Mouse (Mus musculus): ENCODE results near the gene Prl7b1. TPM values are rescaled to one million over a fixed set of nuclear protein-coding genes. Genes with fewer than 3 reads are reported as not detected.

The Prl7b1 gene
- polyA plus RNA-seq (2014; fragmentation: Nextera tagmentation; extraction: Ambion mirVana), result not detected in 2 replicates

DNA sequence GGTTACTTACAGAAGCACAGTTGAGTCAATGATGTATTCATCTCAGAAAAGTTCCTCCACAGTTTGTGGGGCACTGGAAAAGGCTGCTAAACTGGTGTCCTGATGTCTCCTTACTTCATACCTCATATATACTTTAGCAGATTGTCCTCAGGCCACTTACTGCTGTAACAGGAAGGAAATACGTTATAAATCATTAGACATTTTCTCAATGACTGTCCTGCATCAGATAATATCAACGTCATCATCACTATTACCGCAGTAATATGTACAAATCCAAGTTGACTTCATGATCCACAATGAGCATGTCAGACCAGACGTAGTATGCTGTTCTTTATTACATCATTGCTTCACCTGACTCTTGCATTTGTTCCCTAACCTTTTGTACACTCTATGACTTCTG lies at the start of gene Prl7b1:
Gene Prl7b1, minus strand, starts transcription at position 101 of the 400 bp plus-strand sequence.
- no peak within 1 kb of the TSS for H3K4me2 ChIP-seq (replicated peaks; ENCODE audit: low read depth, low read length)
- H3K4me1 ChIP-seq (ENCODE audit: control insufficient read depth, insufficient read depth, low read length), result no peaks in the 10 kb centered on the region
- H3K4me3 ChIP-seq (ENCODE audit: low read length), result no peak within 1 kb of the TSS
- H3K27me3 ChIP-seq (ENCODE audit: control insufficient read depth, insufficient read depth, low read length), result no peaks in the 10 kb centered on the region
- no peaks in the 10 kb centered on the region for H3K36me3 ChIP-seq (ENCODE audit: control insufficient read depth, insufficient read depth, low read length)
- ATAC-seq (ENCODE audit: low FRiP score, low TSS enrichment), result no peak
- no peak within 1 kb of the TSS for H3K9ac ChIP-seq (ENCODE audit: low read depth, low read length)
- H3K9me3 ChIP-seq (ENCODE audit: control insufficient read depth, low read length), result no peaks in the 10 kb centered on the region
- WGBS, result 73% methylated on average over 4 of the region's 4 CpGs
- H3K27ac ChIP-seq (ENCODE audit: low read depth, low read length), result no peak within 1 kb of the TSS

DNA sequence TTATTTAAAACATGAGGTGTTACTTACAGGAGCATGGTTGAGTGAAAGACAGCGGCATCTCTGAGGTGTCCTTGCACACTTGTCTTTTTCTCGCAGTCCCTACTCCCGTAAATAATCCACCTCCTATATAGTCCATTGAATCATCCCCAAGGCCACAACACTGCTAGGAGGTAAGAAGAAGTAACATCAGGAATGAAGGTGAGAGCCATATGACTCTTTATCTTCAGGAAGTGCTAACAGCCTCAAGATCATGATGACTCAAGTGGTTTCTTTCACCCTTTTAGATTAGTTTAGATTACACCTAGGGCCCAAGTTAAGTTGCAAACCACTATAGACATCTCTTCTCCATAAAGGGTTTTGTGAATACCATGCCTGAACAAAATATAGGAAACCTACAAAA lies 32.0 kb upstream of the Prl7b1 start, which contains the start of gene Prl7a1:
Gene Prl7a1, minus strand, starts transcription at position 101 of the 400 bp plus-strand sequence.
- Histone ChIP-seq H3K4me2 (replicated peaks; ENCODE audit: low read depth, low read length) (no peak within 1 kb of the TSS), H3K36me3 (ENCODE audit: control insufficient read depth, insufficient read depth, low read length) (no peaks in the 10 kb centered on the region), H3K27ac (ENCODE audit: low read depth, low read length) (no peak within 1 kb of the TSS), H3K27me3 (ENCODE audit: control insufficient read depth, insufficient read depth, low read length) (no peaks in the 10 kb centered on the region), H3K9me3 (ENCODE audit: control insufficient read depth, low read length) (no peaks in the 10 kb centered on the region), H3K4me1 (ENCODE audit: control insufficient read depth, insufficient read depth, low read length) (no peaks in the 10 kb centered on the region), H3K4me3 (ENCODE audit: low read length) (no peak within 1 kb of the TSS), H3K9ac (ENCODE audit: low read depth, low read length) (no peak within 1 kb of the TSS)
- ATAC-seq (ENCODE audit: low FRiP score, low TSS enrichment), result no peak
- WGBS, result 93% methylated on average over 3 of the region's 3 CpGs

DNA sequence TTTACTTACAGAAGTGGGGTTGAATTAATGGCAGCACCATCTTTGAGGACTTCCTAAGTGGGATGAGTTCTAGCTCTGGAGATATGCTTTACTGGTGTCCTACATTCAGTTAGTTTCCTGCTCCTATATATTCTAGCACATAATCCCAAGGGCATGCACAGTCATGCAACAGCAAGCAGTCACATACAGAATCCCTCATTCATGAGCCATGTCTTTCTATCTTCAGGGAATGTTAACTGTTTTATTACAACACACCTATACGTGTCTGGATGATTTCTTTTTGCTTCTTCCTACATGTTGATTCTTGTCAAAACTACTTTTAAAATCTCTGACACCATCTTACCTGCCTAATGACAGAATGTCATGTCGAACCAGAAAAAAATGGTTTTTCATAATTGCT lies 28.3 kb downstream of the Prl7b1 start, which contains the start of gene Prl8a1:
Gene Prl8a1, minus strand, starts transcription at position 101 of the 400 bp plus-strand sequence.
- H3K9me3 ChIP-seq (ENCODE audit: control insufficient read depth, low read length), result no peaks in the 10 kb centered on the region
- 83% methylated on average over 2 of the region's 2 CpGs for WGBS
- no peak within 1 kb of the TSS for H3K4me3 ChIP-seq (ENCODE audit: low read length)
- no peak for ATAC-seq (ENCODE audit: low FRiP score, low TSS enrichment)
- no peaks in the 10 kb centered on the region for H3K27me3 ChIP-seq (ENCODE audit: control insufficient read depth, insufficient read depth, low read length)
- H3K4me2 ChIP-seq (replicated peaks; ENCODE audit: low read depth, low read length), result no peak within 1 kb of the TSS
- no peak within 1 kb of the TSS for H3K9ac ChIP-seq (ENCODE audit: low read depth, low read length)
- no peaks in the 10 kb centered on the region for H3K4me1 ChIP-seq (ENCODE audit: control insufficient read depth, insufficient read depth, low read length)
- no peak within 1 kb of the TSS for H3K27ac ChIP-seq (ENCODE audit: low read depth, low read length)
- no peaks in the 10 kb centered on the region for H3K36me3 ChIP-seq (ENCODE audit: control insufficient read depth, insufficient read depth, low read length)

DNA sequence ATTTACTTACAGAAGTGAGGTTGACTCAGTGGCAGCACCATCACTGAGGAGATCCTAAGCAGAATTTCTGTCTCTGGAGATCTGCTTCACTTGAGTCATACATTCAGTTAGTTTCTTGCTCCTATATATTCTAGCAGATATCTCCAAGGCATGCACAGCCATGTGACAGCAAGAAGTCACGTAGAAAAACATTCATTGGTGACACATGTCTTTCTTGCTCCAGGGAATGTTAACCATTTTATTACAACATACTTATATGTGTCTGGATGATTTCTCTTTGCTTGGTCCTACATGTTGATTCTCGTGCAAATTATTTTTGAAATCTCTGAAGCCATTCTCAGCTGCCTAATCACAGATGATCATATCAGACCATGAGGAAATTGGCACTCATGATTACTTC lies 45.9 kb downstream of the Prl7b1 start, which contains the start of gene Prl8a9:
Gene Prl8a9, minus strand, starts transcription at position 101 of the 400 bp plus-strand sequence.
- no peaks in the 10 kb centered on the region for H3K9me3 ChIP-seq (ENCODE audit: control insufficient read depth, low read length)
- no peak for ATAC-seq (ENCODE audit: low FRiP score, low TSS enrichment)
- no peaks in the 10 kb centered on the region for H3K36me3 ChIP-seq (ENCODE audit: control insufficient read depth, insufficient read depth, low read length)
- no peaks in the 10 kb centered on the region for H3K27me3 ChIP-seq (ENCODE audit: control insufficient read depth, insufficient read depth, low read length)
- H3K9ac ChIP-seq (ENCODE audit: low read depth, low read length), result no peak within 1 kb of the TSS
- 85% methylated on average over 2 of the region's 2 CpGs for WGBS
- no peak within 1 kb of the TSS for H3K27ac ChIP-seq (ENCODE audit: low read depth, low read length)
- no peak within 1 kb of the TSS for H3K4me3 ChIP-seq (ENCODE audit: low read length)
- no peak within 1 kb of the TSS for H3K4me2 ChIP-seq (replicated peaks; ENCODE audit: low read depth, low read length)
- no peaks in the 10 kb centered on the region for H3K4me1 ChIP-seq (ENCODE audit: control insufficient read depth, insufficient read depth, low read length)

DNA sequence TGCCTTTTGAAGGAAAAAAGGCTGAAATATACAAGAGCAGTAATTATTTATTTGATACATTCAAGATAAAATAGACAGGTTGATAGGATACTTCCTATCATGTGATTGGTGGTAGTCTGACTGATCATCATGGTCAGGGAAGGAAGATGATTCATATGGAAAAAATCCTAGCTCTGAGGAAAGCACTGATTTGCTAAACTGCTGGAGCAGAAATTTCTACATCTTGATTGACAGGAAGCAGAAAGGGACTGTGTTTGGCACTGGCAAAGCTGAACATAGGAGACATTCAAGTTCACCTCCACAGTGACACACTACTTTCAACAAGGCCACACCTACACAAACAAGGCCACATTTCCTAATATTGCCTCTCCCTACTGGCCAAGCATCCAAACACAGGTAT lies 57.0 kb downstream of the Prl7b1 start:
- ATAC-seq (ENCODE audit: low FRiP score, low TSS enrichment), result no peak
- Histone ChIP-seq H3K9ac (ENCODE audit: low read depth, low read length) (no peak overlapping the region), H3K4me3 (ENCODE audit: low read length) (no peak overlapping the region), H3K36me3 (ENCODE audit: control insufficient read depth, insufficient read depth, low read length) (no peaks in the 10 kb centered on the region), H3K4me1 (ENCODE audit: control insufficient read depth, insufficient read depth, low read length) (no peaks in the 10 kb centered on the region), H3K27me3 (ENCODE audit: control insufficient read depth, insufficient read depth, low read length) (no peaks in the 10 kb centered on the region), H3K4me2 (replicated peaks; ENCODE audit: low read depth, low read length) (no peak overlapping the region), H3K27ac (ENCODE audit: low read depth, low read length) (no peak overlapping the region), H3K9me3 (ENCODE audit: control insufficient read depth, low read length) (no peaks in the 10 kb centered on the region)

Other genes with a start within 250 kb of the Prl7b1 start
- gene Prl2b1, start 219.7 kb downstream of the Prl7b1 start, polyA plus RNA-seq (2014; fragmentation: Nextera tagmentation; extraction: Ambion mirVana), result not detected in 2 replicates
- gene Prl8a6, start 171.9 kb downstream of the Prl7b1 start, polyA plus RNA-seq (2014; fragmentation: Nextera tagmentation; extraction: Ambion mirVana), result not detected in 2 replicates
- gene Prl8a8, start 97.4 kb downstream of the Prl7b1 start, polyA plus RNA-seq (2014; fragmentation: Nextera tagmentation; extraction: Ambion mirVana), result not detected in 2 replicates
- gene Prl8a9, start 46.0 kb downstream of the Prl7b1 start, polyA plus RNA-seq (2014; fragmentation: Nextera tagmentation; extraction: Ambion mirVana), result not detected in 2 replicates
- not detected in 2 replicates for gene Prl8a1, start 28.4 kb downstream of the Prl7b1 start, polyA plus RNA-seq (2014; fragmentation: Nextera tagmentation; extraction: Ambion mirVana)
- gene Prl7a1, start 31.9 kb upstream of the Prl7b1 start, polyA plus RNA-seq (2014; fragmentation: Nextera tagmentation; extraction: Ambion mirVana), result not detected in 2 replicates
- gene Prl7a2, start 57.5 kb upstream of the Prl7b1 start, polyA plus RNA-seq (2014; fragmentation: Nextera tagmentation; extraction: Ambion mirVana), result not detected in 2 replicates
- gene Prl7d1, start 106.2 kb upstream of the Prl7b1 start, polyA plus RNA-seq (2014; fragmentation: Nextera tagmentation; extraction: Ambion mirVana), result not detected in 2 replicates
- gene Prl7c1, start 170.2 kb upstream of the Prl7b1 start, polyA plus RNA-seq (2014; fragmentation: Nextera tagmentation; extraction: Ambion mirVana), result not detected in 2 replicates
- not detected in 2 replicates for gene Prl2a1, start 191.1 kb upstream of the Prl7b1 start, polyA plus RNA-seq (2014; fragmentation: Nextera tagmentation; extraction: Ambion mirVana)
- gene Prl2c1, start 238.8 kb upstream of the Prl7b1 start, polyA plus RNA-seq (2014; fragmentation: Nextera tagmentation; extraction: Ambion mirVana), result not detected in 2 replicates

Measured in kidney, embryonic 14.5 days (tissue).